Mouse (Mus musculus) embryonic facial prominence, embryonic 13.5 days (tissue): ENCODE data around the gene Zfyve27. TPM values are rescaled to one million over a fixed set of nuclear protein-coding genes. Genes with fewer than 3 reads are reported as not detected.

Source experiments
- ATAC-seq: fragments of 200-750 bp; cut with Nextera tagmentation; 2 replicates; pipeline ENCODE4 v1.8.0; 2017; ENCODE audit warnings: low read depth; ENCODE audit not compliant: insufficient number of reproducible peaks, insufficient read depth, low FRiP score, low TSS enrichment
- H3K27ac ChIP-seq: fragments of 300-500 bp; sonication (generic); 2 replicates; pipeline ENCODE4 v1.5.1; 2015; ENCODE audit warnings: moderate library complexity, mild to moderate bottlenecking, inconsistent platforms
- H3K27me3 ChIP-seq: fragments of 300-500 bp; sonication (generic); 2 replicates; pipeline ENCODE4 v1.6.1; 2015; ENCODE audit warnings: mild to moderate bottlenecking, inconsistent platforms
- H3K36me3 ChIP-seq: fragments of 300-500 bp; sonication (generic); 2 replicates; pipeline ENCODE4 v1.6.1; 2015; ENCODE audit warnings: mild to moderate bottlenecking, inconsistent platforms
- H3K4me1 ChIP-seq: fragments of 300-500 bp; sonication (generic); 2 replicates; pipeline ENCODE4 v1.6.1; 2015; ENCODE audit warnings: inconsistent platforms
- H3K4me2 ChIP-seq: fragments of 300-500 bp; sonication (generic); 2 replicates; pipeline ENCODE4 v1.6.1; 2015; ENCODE audit warnings: moderate library complexity, mild to moderate bottlenecking, inconsistent platforms
- H3K4me3 ChIP-seq: fragments of 300-500 bp; sonication (generic); 2 replicates; pipeline ENCODE4 v1.5.1; 2015; ENCODE audit warnings: mild to moderate bottlenecking, inconsistent platforms
- H3K9ac ChIP-seq: fragments of 300-500 bp; sonication (generic); 2 replicates; pipeline ENCODE4 v1.6.1; 2015; ENCODE audit warnings: mild to moderate bottlenecking, inconsistent platforms
- H3K9me3 ChIP-seq: fragments of 300-500 bp; sonication (generic); 2 replicates; pipeline ENCODE4 v1.6.1; 2016; ENCODE audit warnings: inconsistent platforms
- WGBS: fragments of 180-500 bp; shearing (Covaris S2); methylation state at CpG from one replicate; pipeline ENCODE4 v1.1.7; 2015; ENCODE audit warnings: mixed read lengths; 5-methylcytosine and 5-hydroxymethylcytosine counted together
- polyA plus RNA-seq: library from polyadenylated mRNA; unstranded; fragments of >200 nt; fragmentation: Nextera tagmentation; extraction: Ambion mirVana; gene quantifications from 2 replicates; pipeline ENCODE4 v1.2.1, GENCODE M21; 2015

Gene Zfyve27
- polyA plus RNA-seq, 1 experiment from 2014 or later, result 25.7 TPM

GRCm38 (mm10) chr19:42193311-42193710, 29.6 kb downstream of the Zfyve27 start:
- H3K27ac ChIP-seq, result 0 out of 2 replicates have a peak overlapping the region, but pooled peaks have one; percentile 11
- no peak overlapping the region for H3K4me2 ChIP-seq
- H3K36me3 ChIP-seq, result peaks cover 37% of the 10 kb centered on the region
- H3K9me3 ChIP-seq, result no peaks in the 10 kb centered on the region
- H3K9ac ChIP-seq, result no peak overlapping the region
- ATAC-seq, result no peak
- H3K4me1 ChIP-seq, result peaks cover 8% of the 10 kb centered on the region; the same call in 1 of the 2 replicates
- H3K4me3 ChIP-seq, result no peak overlapping the region
- peaks cover 20% of the 10 kb centered on the region for H3K27me3 ChIP-seq
- WGBS, result 52% methylated on average over 2 of the region's 2 CpGs

GRCm38 (mm10) chr19:42196378-42196777, 32.6 kb downstream of the Zfyve27 start:
- no peak for ATAC-seq
- H3K9ac ChIP-seq, result no peak overlapping the region
- H3K4me2 ChIP-seq, result no peak overlapping the region
- peaks cover 14% of the 10 kb centered on the region for H3K36me3 ChIP-seq
- no peaks in the 10 kb centered on the region for H3K9me3 ChIP-seq
- H3K27me3 ChIP-seq, result peaks cover 51% of the 10 kb centered on the region
- H3K4me3 ChIP-seq, result no peak overlapping the region
- peaks cover 10% of the 10 kb centered on the region for H3K4me1 ChIP-seq
- H3K27ac ChIP-seq, result no peak overlapping the region
- 78% methylated on average over 4 of the region's 4 CpGs for WGBS

- ATAC-seq, result no peak
- peaks cover 7% of the 10 kb centered on the region for H3K36me3 ChIP-seq
- H3K9me3 ChIP-seq, result no peaks in the 10 kb centered on the region
- H3K27me3 ChIP-seq, result peaks cover 58% of the 10 kb centered on the region
- H3K4me3 ChIP-seq, result no peak overlapping the region
- peaks cover 17% of the 10 kb centered on the region for H3K4me1 ChIP-seq
- H3K9ac ChIP-seq, result no peak overlapping the region
- no peak overlapping the region for H3K4me2 ChIP-seq
- no peak overlapping the region for H3K27ac ChIP-seq
- WGBS, result 65% methylated on average over 4 of the region's 4 CpGs
These were observed 33.3 kb downstream of the Zfyve27 start for GRCm38 (mm10) chr19:42197066-42197465.

- H3K9ac ChIP-seq, result no peak overlapping the region
- H3K9me3 ChIP-seq, result no peaks in the 10 kb centered on the region
- no peak overlapping the region for H3K27ac ChIP-seq
- H3K36me3 ChIP-seq, result no peaks in the 10 kb centered on the region
- no peak overlapping the region for H3K4me3 ChIP-seq
- no peak overlapping the region for H3K4me2 ChIP-seq
- WGBS, result 42% methylated on average over 11 of the region's 11 CpGs
- H3K4me1 ChIP-seq, result peaks cover 20% of the 10 kb centered on the region
- ATAC-seq, result no peak
- peaks cover 68% of the 10 kb centered on the region for H3K27me3 ChIP-seq
These were observed 34.3 kb downstream of the Zfyve27 start for GRCm38 (mm10) chr19:42198026-42198425.

GRCm38 (mm10) chr19:42201696-42202381, 38.1 kb downstream of the Zfyve27 start, which contains the start of gene Sfrp5:
TSS of gene Sfrp5 (minus strand) at chr19:42202252.
- H3K4me1 ChIP-seq, result peaks cover 21% of the 10 kb centered on the region
- no peak within 1 kb of the TSS for H3K27ac ChIP-seq
- peak within 1 kb of the TSS; percentile 39 for H3K4me3 ChIP-seq
- H3K27me3 ChIP-seq, result peaks cover 81% of the 10 kb centered on the region
- no peak for ATAC-seq
- peak within 1 kb of the TSS; percentile 32; the same call in 1 of the 2 replicates for H3K9ac ChIP-seq
- H3K4me2 ChIP-seq, result peak within 1 kb of the TSS; percentile 64
- no peaks in the 10 kb centered on the region for H3K36me3 ChIP-seq
- WGBS, result under 1% methylated on average over 60 of the region's 60 CpGs
- H3K9me3 ChIP-seq, result no peaks in the 10 kb centered on the region

GRCm38 (mm10) chr19:42202467-42202866, 38.7 kb downstream of the Zfyve27 start:
- Histone ChIP-seq H3K4me2 (peak overlapping the region; percentile 64), H3K4me3 (peak overlapping the region; percentile 39), H3K36me3 (no peaks in the 10 kb centered on the region), H3K9ac (no peak overlapping the region), H3K4me1 (peaks cover 21% of the 10 kb centered on the region), H3K27me3 (peaks cover 80% of the 10 kb centered on the region), H3K9me3 (no peaks in the 10 kb centered on the region), H3K27ac (no peak overlapping the region)
- 42% methylated on average over 8 of the region's 8 CpGs for WGBS
- ATAC-seq, result no peak

- ATAC-seq, result no peak
- peaks cover 78% of the 10 kb centered on the region for H3K27me3 ChIP-seq
These were observed 40.6 kb downstream of the Zfyve27 start for GRCm38 (mm10) chr19:42204306-42204705.

GRCm38 (mm10) chr19:42205201-42205600, 41.5 kb downstream of the Zfyve27 start:
- ATAC-seq, result no peak
- Histone ChIP-seq H3K9ac (no peak overlapping the region), H3K36me3 (no peaks in the 10 kb centered on the region), H3K4me3 (no peak overlapping the region), H3K4me1 (peaks cover 25% of the 10 kb centered on the region), H3K4me2 (no peak overlapping the region), H3K27me3 (peaks cover 77% of the 10 kb centered on the region), H3K9me3 (no peaks in the 10 kb centered on the region), H3K27ac (no peak overlapping the region)
- WGBS, result 30% methylated on average over 8 of the region's 8 CpGs

More at GRCm38 (mm10) chr19:42204306-42204705, 40.6 kb downstream of the Zfyve27 start:
- Histone ChIP-seq H3K4me3 (no peak overlapping the region), H3K9me3 (no peaks in the 10 kb centered on the region), H3K36me3 (no peaks in the 10 kb centered on the region), H3K27ac (no peak overlapping the region), H3K4me2 (no peak overlapping the region), H3K9ac (no peak overlapping the region), H3K4me1 (peaks cover 22% of the 10 kb centered on the region)
- 78% methylated on average over 4 of the region's 4 CpGs for WGBS

- Histone ChIP-seq H3K4me3 (no peak overlapping the region), H3K4me2 (no peak overlapping the region), H3K27ac (no peak overlapping the region), H3K27me3 (peaks cover 47% of the 10 kb centered on the region), H3K9me3 (no peaks in the 10 kb centered on the region), H3K9ac (no peak overlapping the region), H3K36me3 (no peaks in the 10 kb centered on the region), H3K4me1 (peaks cover 7% of the 10 kb centered on the region)
- WGBS, result 36% methylated on average over 7 of the region's 7 CpGs
- no peak for ATAC-seq
These were observed 45.7 kb downstream of the Zfyve27 start for GRCm38 (mm10) chr19:42209485-42209884.

- no peaks in the 10 kb centered on the region for H3K9me3 ChIP-seq
- no peak overlapping the region for H3K27ac ChIP-seq
- 48% methylated on average over 6 of the region's 6 CpGs for WGBS
- no peak overlapping the region for H3K4me3 ChIP-seq
- peaks cover 44% of the 10 kb centered on the region for H3K27me3 ChIP-seq
- no peak overlapping the region for H3K4me2 ChIP-seq
- ATAC-seq, result no peak
- no peak overlapping the region for H3K9ac ChIP-seq
- H3K4me1 ChIP-seq, result peaks cover 4% of the 10 kb centered on the region; the same call in 1 of the 2 replicates
- no peaks in the 10 kb centered on the region for H3K36me3 ChIP-seq
These were observed 46.2 kb downstream of the Zfyve27 start for GRCm38 (mm10) chr19:42209976-42210375.

- Histone ChIP-seq H3K27me3 (peaks cover 39% of the 10 kb centered on the region), H3K9ac (no peak overlapping the region), H3K4me1 (peaks cover 4% of the 10 kb centered on the region; the same call in 1 of the 2 replicates), H3K36me3 (no peaks in the 10 kb centered on the region), H3K9me3 (no peaks in the 10 kb centered on the region), H3K27ac (no peak overlapping the region), H3K4me3 (no peak overlapping the region), H3K4me2 (no peak overlapping the region)
- WGBS, result 17% methylated on average over 8 of the region's 8 CpGs
- ATAC-seq, result no peak
These were observed 48.2 kb downstream of the Zfyve27 start for GRCm38 (mm10) chr19:42211936-42212335.

GRCm38 (mm10) chr19:42214601-42215000, 50.9 kb downstream of the Zfyve27 start:
- WGBS, result 78% methylated on average over 2 of the region's 2 CpGs
- Histone ChIP-seq H3K27ac (no peak overlapping the region), H3K4me3 (no peak overlapping the region), H3K36me3 (no peaks in the 10 kb centered on the region), H3K4me2 (no peak overlapping the region), H3K27me3 (peaks cover 18% of the 10 kb centered on the region), H3K4me1 (no peaks in the 10 kb centered on the region), H3K9me3 (no peaks in the 10 kb centered on the region), H3K9ac (no peak overlapping the region)
- ATAC-seq, result no peak
